Mouse (Mus musculus): ENCODE data around the gene Ppp2r5a. TPM values are rescaled to one million over a fixed set of nuclear protein-coding genes. Genes with fewer than 3 reads are reported as not detected.

The Ppp2r5a gene
- total and polyA plus RNA-seq, 2 experiments from 2014 or later: 10.6 to 63.2 TPM

- DNase-seq (ENCODE audit: low spot score) (no peak), ATAC-seq (ENCODE audit: low FRiP score) (no peak)
- Histone ChIP-seq H3K27me3 (ENCODE audit: insufficient read depth, low read length) (no peaks in the 10 kb centered on the region), H3K4me3 (ENCODE audit: low read depth, low read length) (no peak overlapping the region), H3K9me3 (ENCODE audit: low read length) (no peaks in the 10 kb centered on the region), H3K27ac (ENCODE audit: low read depth, low read length) (no peak overlapping the region), H3K4me2 (ENCODE audit: low read depth, low read length, poor library complexity, severe bottlenecking) (no peak overlapping the region), H3K36me3 (ENCODE audit: insufficient read depth, low read length) (peaks cover 3% of the 10 kb centered on the region), H3K4me1 (ENCODE audit: insufficient read depth, low read length) (no peaks in the 10 kb centered on the region), H3K9ac (replicated peaks; ENCODE audit: low read length, poor library complexity, severe bottlenecking) (no peak overlapping the region)
- WGBS: 85% methylated on average over 9 of the region's 9 CpGs
- peak; percentile 61 for TF ChIP-seq CTCF (IDR thresholded peaks at IDR 0.05)
Observed at GRCm38 (mm10) chr1:191307766-191308455, 95.2 kb downstream of the Ppp2r5a start.

- no peak for DNase-seq (ENCODE audit: low spot score)
Observed at GRCm38 (mm10) chr1:191306316-191306715, 96.8 kb downstream of the Ppp2r5a start.

GRCm38 (mm10) chr1:191305610-191306009 is 97.5 kb downstream of the Ppp2r5a start:
- H3K4me1 ChIP-seq (ENCODE audit: insufficient read depth, low read length): no peaks in the 10 kb centered on the region
- 68% methylated on average over 7 of the region's 7 CpGs for WGBS
- DNase-seq (ENCODE audit: low spot score) (no peak), ATAC-seq (ENCODE audit: low FRiP score) (no peak)
- peaks cover 3% of the 10 kb centered on the region for H3K36me3 ChIP-seq (ENCODE audit: insufficient read depth, low read length)
- H3K4me2 ChIP-seq (ENCODE audit: low read depth, low read length, poor library complexity, severe bottlenecking): no peak overlapping the region
- TF ChIP-seq CTCF (IDR thresholded peaks at IDR 0.05): peak; percentile 60
- no peak overlapping the region for H3K27ac ChIP-seq (ENCODE audit: low read depth, low read length)
- no peaks in the 10 kb centered on the region for H3K9me3 ChIP-seq (ENCODE audit: low read length)
- H3K9ac ChIP-seq (replicated peaks; ENCODE audit: low read length, poor library complexity, severe bottlenecking): no peak overlapping the region
- H3K4me3 ChIP-seq (ENCODE audit: low read depth, low read length): no peak overlapping the region
- H3K27me3 ChIP-seq (ENCODE audit: insufficient read depth, low read length): no peaks in the 10 kb centered on the region

More at GRCm38 (mm10) chr1:191306316-191306715, 96.8 kb downstream of the Ppp2r5a start:
- Histone ChIP-seq H3K27ac (ENCODE audit: low read depth, low read length) (no peak overlapping the region), H3K4me1 (ENCODE audit: insufficient read depth, low read length) (no peaks in the 10 kb centered on the region), H3K9ac (replicated peaks; ENCODE audit: low read length, poor library complexity, severe bottlenecking) (no peak overlapping the region), H3K9me3 (ENCODE audit: low read length) (no peaks in the 10 kb centered on the region), H3K36me3 (ENCODE audit: insufficient read depth, low read length) (peaks cover 3% of the 10 kb centered on the region), H3K4me2 (ENCODE audit: low read depth, low read length, poor library complexity, severe bottlenecking) (no peak overlapping the region), H3K4me3 (ENCODE audit: low read depth, low read length) (no peak overlapping the region), H3K27me3 (ENCODE audit: insufficient read depth, low read length) (no peaks in the 10 kb centered on the region)
- WGBS: 90% methylated on average over 9 of the region's 9 CpGs
- TF ChIP-seq CTCF (IDR thresholded peaks at IDR 0.05): peak; percentile 40
- no peak for ATAC-seq (ENCODE audit: low FRiP score)

- no peak overlapping the region for H3K4me2 ChIP-seq (ENCODE audit: low read depth, low read length, poor library complexity, severe bottlenecking)
- no peak for TF ChIP-seq CTCF (IDR thresholded peaks at IDR 0.05)
- no peak for ATAC-seq (ENCODE audit: low FRiP score)
- WGBS: 77% methylated on average over 6 of the region's 6 CpGs
- no peak overlapping the region for H3K9ac ChIP-seq (replicated peaks; ENCODE audit: low read length, poor library complexity, severe bottlenecking)
- no peak overlapping the region for H3K4me3 ChIP-seq (ENCODE audit: low read depth, low read length)
- no peaks in the 10 kb centered on the region for H3K4me1 ChIP-seq (ENCODE audit: insufficient read depth, low read length)
- no peak for DNase-seq (ENCODE audit: low spot score)
- H3K9me3 ChIP-seq (ENCODE audit: low read length): no peaks in the 10 kb centered on the region
- no peaks in the 10 kb centered on the region for H3K27me3 ChIP-seq (ENCODE audit: insufficient read depth, low read length)
- H3K27ac ChIP-seq (ENCODE audit: low read depth, low read length): no peak overlapping the region
- H3K36me3 ChIP-seq (ENCODE audit: insufficient read depth, low read length): peaks cover 3% of the 10 kb centered on the region
Observed at GRCm38 (mm10) chr1:191304216-191304615, 98.9 kb downstream of the Ppp2r5a start.

GRCm38 (mm10) chr1:191303736-191304135 is 99.3 kb downstream of the Ppp2r5a start:
- no peak for TF ChIP-seq CTCF (IDR thresholded peaks at IDR 0.05)
- no peaks in the 10 kb centered on the region for H3K9me3 ChIP-seq (ENCODE audit: low read length)
- ATAC-seq (ENCODE audit: low FRiP score) (no peak), DNase-seq (ENCODE audit: low spot score) (no peak)
- whole genome bisulfite sequencing: 78% methylated on average over 3 of the region's 3 CpGs
- peaks cover 3% of the 10 kb centered on the region for H3K36me3 ChIP-seq (ENCODE audit: insufficient read depth, low read length)
- no peak overlapping the region for H3K4me3 ChIP-seq (ENCODE audit: low read depth, low read length)
- no peak overlapping the region for H3K4me2 ChIP-seq (ENCODE audit: low read depth, low read length, poor library complexity, severe bottlenecking)
- H3K9ac ChIP-seq (replicated peaks; ENCODE audit: low read length, poor library complexity, severe bottlenecking): no peak overlapping the region
- no peak overlapping the region for H3K27ac ChIP-seq (ENCODE audit: low read depth, low read length)
- H3K4me1 ChIP-seq (ENCODE audit: insufficient read depth, low read length): no peaks in the 10 kb centered on the region
- H3K27me3 ChIP-seq (ENCODE audit: insufficient read depth, low read length): no peaks in the 10 kb centered on the region

Other genes starting within 250 kb of the Ppp2r5a start
- not detected in 2 replicates for gene Fam71a, start 238.5 kb downstream of the Ppp2r5a start, total RNA-seq (2014; rRNA removed)
- gene Fam71a, start 238.5 kb downstream of the Ppp2r5a start, polyA plus RNA-seq (2015; fragmentation: Nextera tagmentation; extraction: Ambion mirVana): not detected in 2 replicates
- 0.80 and 3.5 TPM in 2 replicates for gene Atf3, start 185.2 kb downstream of the Ppp2r5a start, total RNA-seq (2014; rRNA removed)
- gene Atf3, start 185.2 kb downstream of the Ppp2r5a start, polyA plus RNA-seq (2015; fragmentation: Nextera tagmentation; extraction: Ambion mirVana): 1.2 and 1.3 TPM in 2 replicates
- gene Nenf, start 85.1 kb downstream of the Ppp2r5a start, total RNA-seq (2014; rRNA removed): 168 and 184 TPM in 2 replicates
- gene Nenf, start 85.1 kb downstream of the Ppp2r5a start, polyA plus RNA-seq (2015; fragmentation: Nextera tagmentation; extraction: Ambion mirVana): 185 and 200 TPM in 2 replicates
- 19.7 and 23.2 TPM in 2 replicates for gene Tmem206, start 77.4 kb downstream of the Ppp2r5a start, total RNA-seq (2014; rRNA removed)
- gene Tmem206, start 77.4 kb downstream of the Ppp2r5a start, polyA plus RNA-seq (2015; fragmentation: Nextera tagmentation; extraction: Ambion mirVana): 27.6 and 28.3 TPM in 2 replicates
- gene Dtl, start 172.3 kb upstream of the Ppp2r5a start, total RNA-seq (2014; rRNA removed): 2.5 and 3.1 TPM in 2 replicates
- 1.7 and 2.0 TPM in 2 replicates for gene Dtl, start 172.3 kb upstream of the Ppp2r5a start, polyA plus RNA-seq (2015; fragmentation: Nextera tagmentation; extraction: Ambion mirVana)
- 33.1 and 40.4 TPM in 2 replicates for gene Ints7, start 172.4 kb upstream of the Ppp2r5a start, total RNA-seq (2014; rRNA removed)
- 24.6 and 27.0 TPM in 2 replicates for gene Ints7, start 172.4 kb upstream of the Ppp2r5a start, polyA plus RNA-seq (2015; fragmentation: Nextera tagmentation; extraction: Ambion mirVana)